Mouse (Mus musculus): ENCODE data around the gene Baiap2. TPM values are rescaled to one million over a fixed set of nuclear protein-coding genes. Genes with fewer than 3 reads are reported as not detected.
A peak's percentile ranks its signal among the peaks of the same experiment; 100 is the strongest.

Gene Baiap2
- total and polyA plus RNA-seq, 2 experiments from 2014 or later, result 31.1 to 42.3 TPM

- H3K27me3 ChIP-seq (ENCODE audit: insufficient read depth, low read length), result no peaks in the 10 kb centered on the region
- DNase-seq (peak; percentile 55), ATAC-seq (peak; percentile 2)
- H3K27ac ChIP-seq (ENCODE audit: low read depth, low read length), result peak overlapping the region; percentile 66
- H3K4me1 ChIP-seq (ENCODE audit: insufficient read depth), result peaks cover 40% of the 10 kb centered on the region
- peak overlapping the region; percentile 77 for H3K9ac ChIP-seq
- no peaks in the 10 kb centered on the region for H3K9me3 ChIP-seq (ENCODE audit: low read length)
- H3K4me3 ChIP-seq (ENCODE audit: low read depth, low read length), result peak overlapping the region; percentile 60
- peak; percentile 26; the same call in 1 of the 2 replicates for TF ChIP-seq CTCF (IDR thresholded peaks at IDR 0.05; ENCODE audit: low read depth)
- no peaks in the 10 kb centered on the region for H3K36me3 ChIP-seq (ENCODE audit: insufficient read depth)
- 3% methylated on average over 32 of the region's 32 CpGs for WGBS
- peak overlapping the region; percentile 92 for H3K4me2 ChIP-seq (ENCODE audit: low read depth)
Observed at GRCm38 (mm10) chr11:119943428-119943988, 945 bp downstream of the Baiap2 start.

- Histone ChIP-seq H3K9ac (no peak overlapping the region), H3K9me3 (ENCODE audit: low read length) (no peaks in the 10 kb centered on the region), H3K4me2 (ENCODE audit: low read depth) (peak overlapping the region; percentile 92), H3K27me3 (ENCODE audit: insufficient read depth, low read length) (no peaks in the 10 kb centered on the region), H3K27ac (ENCODE audit: low read depth, low read length) (no peak overlapping the region), H3K36me3 (ENCODE audit: insufficient read depth) (no peaks in the 10 kb centered on the region), H3K4me1 (ENCODE audit: insufficient read depth) (peaks cover 23% of the 10 kb centered on the region), H3K4me3 (ENCODE audit: low read depth, low read length) (0 out of 2 replicates have a peak overlapping the region, but pooled peaks have one; percentile 60)
- DNase-seq, result no peak
- WGBS, result 81% methylated on average over 7 of the region's 7 CpGs
- no peak for ATAC-seq
- TF ChIP-seq CTCF (IDR thresholded peaks at IDR 0.05; ENCODE audit: low read depth), result no peak
Observed at GRCm38 (mm10) chr11:119945343-119945742, 2.8 kb downstream of the Baiap2 start.

GRCm38 (mm10) chr11:119947426-119947825 is 4.9 kb downstream of the Baiap2 start:
- DNase-seq (no peak), ATAC-seq (no peak)
- no peaks in the 10 kb centered on the region for H3K9me3 ChIP-seq (ENCODE audit: low read length)
- no peak overlapping the region for H3K4me3 ChIP-seq (ENCODE audit: low read depth, low read length)
- H3K27me3 ChIP-seq (ENCODE audit: insufficient read depth, low read length), result no peaks in the 10 kb centered on the region
- TF ChIP-seq CTCF (IDR thresholded peaks at IDR 0.05; ENCODE audit: low read depth), result no peak
- no peak overlapping the region for H3K27ac ChIP-seq (ENCODE audit: low read depth, low read length)
- H3K9ac ChIP-seq, result no peak overlapping the region
- no peaks in the 10 kb centered on the region for H3K36me3 ChIP-seq (ENCODE audit: insufficient read depth)
- H3K4me2 ChIP-seq (ENCODE audit: low read depth), result no peak overlapping the region
- WGBS, result 96% methylated on average over 1 of the region's 1 CpGs
- 0 out of 2 replicates have a peak, but pooled peaks cover 8% of the 10 kb centered on the region for H3K4me1 ChIP-seq (ENCODE audit: insufficient read depth)

DNA sequence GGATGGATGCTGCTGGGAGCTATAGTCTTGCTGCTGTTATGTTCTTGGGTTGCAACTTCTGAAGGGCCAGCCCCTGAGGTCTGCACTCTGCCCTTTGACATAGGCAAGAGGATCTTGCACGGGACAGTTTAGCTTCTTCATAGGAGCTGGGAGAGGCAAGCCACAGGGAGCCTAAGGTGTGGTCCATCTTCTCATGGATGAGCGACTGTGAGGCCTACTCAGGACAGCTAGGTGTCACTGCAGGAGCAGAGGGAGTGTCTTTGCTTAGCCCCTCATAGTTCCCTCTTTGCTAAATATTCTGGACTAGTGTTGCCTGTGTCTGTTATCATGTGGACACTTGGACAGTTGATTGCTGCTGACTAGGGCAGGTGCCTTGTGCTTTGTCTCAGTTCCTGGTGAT is 5.3 kb downstream of the Baiap2 start:
- no peak overlapping the region for H3K27ac ChIP-seq (ENCODE audit: low read depth, low read length)
- H3K9me3 ChIP-seq (ENCODE audit: low read length), result no peaks in the 10 kb centered on the region
- H3K36me3 ChIP-seq (ENCODE audit: insufficient read depth), result no peaks in the 10 kb centered on the region
- no peak overlapping the region for H3K4me2 ChIP-seq (ENCODE audit: low read depth)
- H3K27me3 ChIP-seq (ENCODE audit: insufficient read depth, low read length), result no peaks in the 10 kb centered on the region
- WGBS, result 57% methylated on average over 2 of the region's 2 CpGs
- TF ChIP-seq CTCF (IDR thresholded peaks at IDR 0.05; ENCODE audit: low read depth), result no peak
- H3K9ac ChIP-seq, result no peak overlapping the region
- H3K4me1 ChIP-seq (ENCODE audit: insufficient read depth), result 0 out of 2 replicates have a peak, but pooled peaks cover 8% of the 10 kb centered on the region
- ATAC-seq, result no peak
- no peak for DNase-seq
- H3K4me3 ChIP-seq (ENCODE audit: low read depth, low read length), result no peak overlapping the region

GRCm38 (mm10) chr11:119948305-119948704 is 5.7 kb downstream of the Baiap2 start:
- H3K36me3 ChIP-seq (ENCODE audit: insufficient read depth), result no peaks in the 10 kb centered on the region
- ATAC-seq, result no peak
- H3K9me3 ChIP-seq (ENCODE audit: low read length), result no peaks in the 10 kb centered on the region
- H3K9ac ChIP-seq, result no peak overlapping the region
- H3K4me2 ChIP-seq (ENCODE audit: low read depth), result no peak overlapping the region
- DNase-seq, result no peak
- WGBS, result 61% methylated on average over 4 of the region's 4 CpGs
- H3K27ac ChIP-seq (ENCODE audit: low read depth, low read length), result no peak overlapping the region
- no peaks in the 10 kb centered on the region for H3K27me3 ChIP-seq (ENCODE audit: insufficient read depth, low read length)
- H3K4me1 ChIP-seq (ENCODE audit: insufficient read depth), result 0 out of 2 replicates have a peak, but pooled peaks cover 8% of the 10 kb centered on the region
- no peak for TF ChIP-seq CTCF (IDR thresholded peaks at IDR 0.05; ENCODE audit: low read depth)
- H3K4me3 ChIP-seq (ENCODE audit: low read depth, low read length), result no peak overlapping the region

- 0 out of 2 replicates have a peak, but pooled peaks cover 8% of the 10 kb centered on the region for H3K4me1 ChIP-seq (ENCODE audit: insufficient read depth)
- H3K9ac ChIP-seq, result no peak overlapping the region
- no peaks in the 10 kb centered on the region for H3K9me3 ChIP-seq (ENCODE audit: low read length)
- no peak overlapping the region for H3K4me2 ChIP-seq (ENCODE audit: low read depth)
- no peak overlapping the region for H3K27ac ChIP-seq (ENCODE audit: low read depth, low read length)
- no peaks in the 10 kb centered on the region for H3K27me3 ChIP-seq (ENCODE audit: insufficient read depth, low read length)
- DNase-seq (no peak), ATAC-seq (no peak)
- no peak for TF ChIP-seq CTCF (IDR thresholded peaks at IDR 0.05; ENCODE audit: low read depth)
- WGBS, result 81% methylated on average over 2 of the region's 2 CpGs
- H3K36me3 ChIP-seq (ENCODE audit: insufficient read depth), result no peaks in the 10 kb centered on the region
- no peak overlapping the region for H3K4me3 ChIP-seq (ENCODE audit: low read depth, low read length)
Observed at GRCm38 (mm10) chr11:119948803-119949202, 6.2 kb downstream of the Baiap2 start.

DNA sequence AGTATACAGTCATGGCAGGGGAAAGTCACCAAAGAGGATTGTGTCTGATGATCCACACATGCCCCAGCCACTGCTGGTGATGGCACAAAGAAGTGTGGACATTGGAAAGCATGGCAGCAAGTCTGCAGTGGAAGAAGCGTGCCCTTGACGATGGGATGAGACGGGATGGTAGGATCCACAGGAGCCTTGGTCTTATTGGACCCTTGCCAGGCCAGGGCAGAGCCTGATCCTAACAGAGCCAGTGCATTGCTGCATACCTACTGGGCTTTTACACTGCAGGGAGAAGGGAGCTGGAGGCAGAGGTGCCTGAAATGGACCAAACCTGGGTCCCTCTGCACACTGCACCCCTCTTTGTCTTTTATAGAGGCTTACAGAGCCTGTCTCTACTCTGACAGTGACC is 8.0 kb downstream of the Baiap2 start:
- WGBS, result 96% methylated on average over 3 of the region's 3 CpGs
- Histone ChIP-seq H3K36me3 (ENCODE audit: insufficient read depth) (no peaks in the 10 kb centered on the region), H3K27ac (ENCODE audit: low read depth, low read length) (no peak overlapping the region), H3K9me3 (ENCODE audit: low read length) (no peaks in the 10 kb centered on the region), H3K4me3 (ENCODE audit: low read depth, low read length) (no peak overlapping the region), H3K27me3 (ENCODE audit: insufficient read depth, low read length) (no peaks in the 10 kb centered on the region), H3K4me1 (ENCODE audit: insufficient read depth) (no peaks in the 10 kb centered on the region), H3K9ac (no peak overlapping the region), H3K4me2 (ENCODE audit: low read depth) (no peak overlapping the region)
- TF ChIP-seq CTCF (IDR thresholded peaks at IDR 0.05; ENCODE audit: low read depth), result no peak
- DNase-seq (no peak), ATAC-seq (no peak)
